Mouse (Mus musculus) kidney, adult 2 months (tissue): ENCODE results near the gene Mcrip1.

Experiments
- CTCF ChIP-seq: fragments of 200-500 bp; conservative IDR thresholded peaks from 2 replicates; pipeline ENCODE4 v1.5.1; 2011; ENCODE audit warnings: low read depth, mild to moderate bottlenecking, control low read depth, low read length, moderate library complexity, mixed read lengths; ENCODE audit not compliant: insufficient read depth, insufficient read length
- POLR2A ChIP-seq: fragments of 200-500 bp; IDR thresholded peaks from one replicate; pipeline ENCODE4 v1.6.1; 2011; ENCODE audit warnings: low read depth, low read length, control low read depth

GRCm38 (mm10) chr11:120541907-120542306 is 7.6 kb downstream of the Mcrip1 start:
- TF ChIP-seq CTCF (peak; percentile 69), POLR2A (no peak)
